Mouse (Mus musculus): ENCODE results near the gene Zfp109.

DNA sequence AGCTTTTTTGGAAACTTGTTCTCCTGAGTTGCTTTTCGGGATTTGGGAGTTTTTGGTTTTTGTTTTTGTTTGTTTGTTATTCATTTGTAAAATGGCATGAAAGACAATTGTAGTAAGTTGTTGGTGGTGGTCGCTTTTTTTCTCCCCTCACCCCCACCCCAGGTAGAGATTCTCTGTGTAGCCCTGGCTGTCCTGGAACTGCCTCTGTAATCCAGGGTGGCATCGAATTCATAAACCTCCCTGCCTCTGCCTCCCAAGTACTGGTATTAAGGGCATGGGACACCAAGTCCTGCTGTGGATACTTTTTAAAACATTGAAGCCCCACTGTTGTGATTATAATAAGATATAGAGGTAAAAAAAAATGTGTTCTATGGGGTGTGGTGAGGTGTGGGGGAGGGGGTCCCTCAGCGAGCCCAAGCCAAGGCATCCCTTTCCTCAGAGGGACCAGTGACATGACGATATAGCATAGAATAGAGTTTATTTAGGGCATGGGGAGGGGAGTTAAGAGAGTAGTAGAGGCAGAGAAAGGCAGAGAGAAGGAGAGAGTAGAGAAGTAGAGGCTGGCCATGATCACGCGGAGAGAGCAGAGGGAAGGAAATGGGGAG, 29.0 kb downstream of the Zfp109 start:
- no peak for TF ChIP-seq CTCF (IDR thresholded peaks at IDR 0.05; ENCODE audit: borderline replicate concordance, extremely low read depth, insufficient read depth, insufficient read length)
- TF ChIP-seq POLR2A (IDR thresholded peaks at IDR 0.05; ENCODE audit: borderline replicate concordance, extremely low read depth, insufficient read depth, insufficient read length, poor library complexity, severe bottlenecking) = no peak

All from brain, embryonic 14.5 days (tissue).